Mouse (Mus musculus): ENCODE results near the gene Ica1. TPM values are rescaled to one million over a fixed set of nuclear protein-coding genes. Genes with fewer than 3 reads are reported as not detected.
A peak's percentile ranks its signal among the peaks of the same experiment; 100 is the strongest.

Ica1 gene
- total RNA-seq, 4 experiments from 2014 or later: 0.89 to 1.7 (median 1.3) TPM

GRCm38 (mm10) chr6:8744273-8744785 lies 34.0 kb downstream of the Ica1 start:
- DNase-seq (ENCODE audit: low spot score in 2 of 2): no peak

- DNase-seq (ENCODE audit: low spot score in 2 of 2): no peak
These were observed 35.8 kb downstream of the Ica1 start for GRCm38 (mm10) chr6:8742449-8742848.

GRCm38 (mm10) chr6:8741659-8742058 lies 36.6 kb downstream of the Ica1 start:
- no peak for DNase-seq (ENCODE audit: low spot score in 2 of 2)

GRCm38 (mm10) chr6:8740092-8740491 lies 38.2 kb downstream of the Ica1 start:
- no peak for DNase-seq (ENCODE audit: low spot score in 2 of 2)

GRCm38 (mm10) chr6:8738396-8738795 lies 39.9 kb downstream of the Ica1 start:
- no peak for DNase-seq (ENCODE audit: low spot score in 2 of 2)

- DNase-seq (ENCODE audit: low spot score in 2 of 2): no peak
These were observed 41.8 kb downstream of the Ica1 start for GRCm38 (mm10) chr6:8736493-8736820.

GRCm38 (mm10) chr6:8735657-8736492 lies 42.4 kb downstream of the Ica1 start:
- peak; percentile 8 to 25 for DNase-seq (ENCODE audit: low spot score in 2 of 2)

GRCm38 (mm10) chr6:8735044-8735443 lies 43.2 kb downstream of the Ica1 start:
- DNase-seq (ENCODE audit: low spot score in 2 of 2): no peak

- DNase-seq (ENCODE audit: low spot score in 2 of 2): no peak
These were observed 45.8 kb downstream of the Ica1 start for GRCm38 (mm10) chr6:8732492-8732891.

- no peak for DNase-seq (ENCODE audit: low spot score in 2 of 2)
These were observed 46.6 kb downstream of the Ica1 start for GRCm38 (mm10) chr6:8731656-8732191.

- no peak for DNase-seq (ENCODE audit: low spot score in 2 of 2)
These were observed 47.9 kb downstream of the Ica1 start for GRCm38 (mm10) chr6:8730433-8730832.

- no peak for DNase-seq (ENCODE audit: low spot score in 2 of 2)
These were observed 50.5 kb downstream of the Ica1 start for GRCm38 (mm10) chr6:8727806-8728205.

GRCm38 (mm10) chr6:8725610-8726009 lies 52.7 kb downstream of the Ica1 start:
- DNase-seq (ENCODE audit: low spot score in 2 of 2): no peak

- DNase-seq (ENCODE audit: low spot score in 2 of 2): no peak
These were observed 58.6 kb downstream of the Ica1 start for GRCm38 (mm10) chr6:8719692-8720091.

GRCm38 (mm10) chr6:8717967-8718366 lies 60.3 kb downstream of the Ica1 start:
- no peak for DNase-seq (ENCODE audit: low spot score in 2 of 2)

GRCm38 (mm10) chr6:8716539-8716938 lies 61.7 kb downstream of the Ica1 start:
- DNase-seq (ENCODE audit: low spot score in 2 of 2): no peak

GRCm38 (mm10) chr6:8711246-8711645 lies 67.0 kb downstream of the Ica1 start:
- DNase-seq (ENCODE audit: low spot score in 2 of 2): no peak

- DNase-seq (ENCODE audit: low spot score in 2 of 2): no peak
These were observed 83.4 kb downstream of the Ica1 start for GRCm38 (mm10) chr6:8694636-8695514.

- DNase-seq (ENCODE audit: low spot score in 2 of 2): no peak
These were observed 84.2 kb downstream of the Ica1 start for GRCm38 (mm10) chr6:8693926-8694635.

GRCm38 (mm10) chr6:8693141-8693881 lies 85.0 kb downstream of the Ica1 start:
- DNase-seq (ENCODE audit: low spot score in 2 of 2): no peak

All from gastrocnemius, adult 8-10 months (tissue).